Mouse (Mus musculus) monocyte, adult 5-6 weeks (primary cell): Measurements from ENCODE around the gene Syna. TPM values are rescaled to one million over a fixed set of nuclear protein-coding genes. Genes with fewer than 3 reads are reported as not detected.

Source experiments
- total RNA-seq: library from RNA; stranded (forward); fragments of 200-1000, 200-491, 200-594 nt; gene quantifications from 3 replicates; pipeline ENCODE4 v1.2.3, GENCODE M21; 2017

Gene Syna
- total RNA-seq, 1 experiment from 2014 or later = not detected

Other genes with a start within 250 kb of the Syna start
- gene Gtf2i, start 245.4 kb downstream of the Syna start, total RNA-seq = 22.4 to 40.1 TPM (median 30.9 TPM) in 3 replicates
- gene Gtf2ird1, start 103.5 kb downstream of the Syna start, total RNA-seq = 2.0 to 2.8 TPM (median 2.4 TPM) in 3 replicates
- gene Clip2, start 7.7 kb downstream of the Syna start, total RNA-seq = 18.2 to 30.1 TPM (median 20.4 TPM) in 3 replicates
- 50.7 to 69.7 TPM (median 58.7 TPM) in 3 replicates for gene Rfc2, start 21.2 kb upstream of the Syna start, total RNA-seq
- gene Lat2, start 54.9 kb upstream of the Syna start, total RNA-seq = 191 to 217 TPM (median 196 TPM) in 3 replicates
- 260 to 269 TPM (median 265 TPM) in 3 replicates for gene Eif4h, start 79.3 kb upstream of the Syna start, total RNA-seq
- 5.1 to 31.9 TPM (median 6.9 TPM) in 3 replicates for gene Limk1, start 128.4 kb upstream of the Syna start, total RNA-seq
- gene Eln, start 187.2 kb upstream of the Syna start, total RNA-seq = not detected in 3 replicates